Mouse (Mus musculus): Measurements from ENCODE around the gene Gnb2. TPM values are rescaled to one million over a fixed set of nuclear protein-coding genes. Genes with fewer than 3 reads are reported as not detected.

The Gnb2 gene
- polyA plus RNA-seq, 1 experiment from 2014 or later = 319 TPM

- DNase-seq (ENCODE audit: low spot score) (no peak), ATAC-seq (replicated peaks; ENCODE audit: low FRiP score) (no peak)
- H3K9me3 ChIP-seq (ENCODE audit: control insufficient read depth, low read length) = no peaks in the 10 kb centered on the region
- H3K9ac ChIP-seq (ENCODE audit: low read depth, low read length) = no peak overlapping the region
- no peak overlapping the region for H3K27ac ChIP-seq (ENCODE audit: low read depth, low read length)
- H3K4me3 ChIP-seq (ENCODE audit: low read depth, low read length) = no peak overlapping the region
- WGBS = 55% methylated on average over 1 of the region's 1 CpGs
- no peak overlapping the region for H3K4me2 ChIP-seq
- H3K4me1 ChIP-seq (replicated peaks; ENCODE audit: control insufficient read depth, insufficient read depth, low read length) = peaks cover 27% of the 10 kb centered on the region
- H3K27me3 ChIP-seq (replicated peaks; ENCODE audit: control insufficient read depth, insufficient read depth, low read length) = no peaks in the 10 kb centered on the region
- peaks cover 60% of the 10 kb centered on the region for H3K36me3 ChIP-seq (ENCODE audit: control insufficient read depth, insufficient read depth, low read length)
Observed at GRCm38 (mm10) chr5:137527413-137527812, 5.9 kb downstream of the Gnb2 start.

- Histone ChIP-seq H3K4me2 (no peak overlapping the region), H3K27me3 (replicated peaks; ENCODE audit: control insufficient read depth, insufficient read depth, low read length) (no peaks in the 10 kb centered on the region), H3K4me3 (ENCODE audit: low read depth, low read length) (no peak overlapping the region), H3K27ac (ENCODE audit: low read depth, low read length) (peak overlapping the region; percentile 11; the same call in 1 of the 2 replicates), H3K4me1 (replicated peaks; ENCODE audit: control insufficient read depth, insufficient read depth, low read length) (peaks cover 27% of the 10 kb centered on the region), H3K36me3 (ENCODE audit: control insufficient read depth, insufficient read depth, low read length) (peaks cover 67% of the 10 kb centered on the region), H3K9me3 (ENCODE audit: control insufficient read depth, low read length) (no peaks in the 10 kb centered on the region), H3K9ac (ENCODE audit: low read depth, low read length) (no peak overlapping the region)
- DNase-seq (ENCODE audit: low spot score) (peak; percentile 63), ATAC-seq (replicated peaks; ENCODE audit: low FRiP score) (peak; percentile 59)
- 49% methylated on average over 16 of the region's 16 CpGs for WGBS
Observed at GRCm38 (mm10) chr5:137526192-137526936, 6.9 kb downstream of the Gnb2 start.

- ATAC-seq (replicated peaks; ENCODE audit: low FRiP score) (no peak), DNase-seq (ENCODE audit: low spot score) (no peak)
- Histone ChIP-seq H3K27me3 (replicated peaks; ENCODE audit: control insufficient read depth, insufficient read depth, low read length) (no peaks in the 10 kb centered on the region), H3K27ac (ENCODE audit: low read depth, low read length) (peak overlapping the region; percentile 37; the same call in 1 of the 2 replicates), H3K4me2 (no peak overlapping the region), H3K4me3 (ENCODE audit: low read depth, low read length) (no peak overlapping the region), H3K9me3 (ENCODE audit: control insufficient read depth, low read length) (no peaks in the 10 kb centered on the region), H3K9ac (ENCODE audit: low read depth, low read length) (no peak overlapping the region), H3K36me3 (ENCODE audit: control insufficient read depth, insufficient read depth, low read length) (peaks cover 74% of the 10 kb centered on the region), H3K4me1 (replicated peaks; ENCODE audit: control insufficient read depth, insufficient read depth, low read length) (peaks cover 19% of the 10 kb centered on the region)
- WGBS = 80% methylated on average over 16 of the region's 16 CpGs
Observed at GRCm38 (mm10) chr5:137525511-137525910, 7.8 kb downstream of the Gnb2 start.

- ATAC-seq (replicated peaks; ENCODE audit: low FRiP score) (no peak), DNase-seq (ENCODE audit: low spot score) (no peak)
- H3K4me3 ChIP-seq (ENCODE audit: low read depth, low read length) = no peak overlapping the region
- 83% methylated on average over 13 of the region's 13 CpGs for WGBS
- H3K4me2 ChIP-seq = no peak overlapping the region
- H3K9ac ChIP-seq (ENCODE audit: low read depth, low read length) = no peak overlapping the region
- H3K27me3 ChIP-seq (replicated peaks; ENCODE audit: control insufficient read depth, insufficient read depth, low read length) = no peaks in the 10 kb centered on the region
- H3K27ac ChIP-seq (ENCODE audit: low read depth, low read length) = no peak overlapping the region
- H3K36me3 ChIP-seq (ENCODE audit: control insufficient read depth, insufficient read depth, low read length) = peaks cover 77% of the 10 kb centered on the region
- H3K4me1 ChIP-seq (replicated peaks; ENCODE audit: control insufficient read depth, insufficient read depth, low read length) = peaks cover 16% of the 10 kb centered on the region
- H3K9me3 ChIP-seq (ENCODE audit: control insufficient read depth, low read length) = no peaks in the 10 kb centered on the region
Observed at GRCm38 (mm10) chr5:137524671-137525070, 8.6 kb downstream of the Gnb2 start.

- Histone ChIP-seq H3K4me3 (ENCODE audit: low read depth, low read length) (no peak overlapping the region), H3K36me3 (ENCODE audit: control insufficient read depth, insufficient read depth, low read length) (peaks cover 76% of the 10 kb centered on the region), H3K27me3 (replicated peaks; ENCODE audit: control insufficient read depth, insufficient read depth, low read length) (no peaks in the 10 kb centered on the region), H3K4me1 (replicated peaks; ENCODE audit: control insufficient read depth, insufficient read depth, low read length) (peaks cover 16% of the 10 kb centered on the region), H3K9me3 (ENCODE audit: control insufficient read depth, low read length) (no peaks in the 10 kb centered on the region), H3K27ac (ENCODE audit: low read depth, low read length) (no peak overlapping the region), H3K4me2 (no peak overlapping the region), H3K9ac (ENCODE audit: low read depth, low read length) (no peak overlapping the region)
- 83% methylated on average over 8 of the region's 8 CpGs for WGBS
- no peak for ATAC-seq (replicated peaks; ENCODE audit: low FRiP score)
- DNase-seq (ENCODE audit: low spot score) = no peak
Observed at GRCm38 (mm10) chr5:137524251-137524515, 9.1 kb downstream of the Gnb2 start.

GRCm38 (mm10) chr5:137523396-137524250 is 9.7 kb downstream of the Gnb2 start:
- no peak overlapping the region for H3K4me3 ChIP-seq (ENCODE audit: low read depth, low read length)
- peaks cover 74% of the 10 kb centered on the region for H3K36me3 ChIP-seq (ENCODE audit: control insufficient read depth, insufficient read depth, low read length)
- WGBS = 85% methylated on average over 25 of the region's 25 CpGs
- H3K4me2 ChIP-seq = no peak overlapping the region
- no peak for DNase-seq (ENCODE audit: low spot score)
- no peaks in the 10 kb centered on the region for H3K27me3 ChIP-seq (replicated peaks; ENCODE audit: control insufficient read depth, insufficient read depth, low read length)
- ATAC-seq (replicated peaks; ENCODE audit: low FRiP score) = no peak
- H3K9ac ChIP-seq (ENCODE audit: low read depth, low read length) = no peak overlapping the region
- no peak overlapping the region for H3K27ac ChIP-seq (ENCODE audit: low read depth, low read length)
- H3K4me1 ChIP-seq (replicated peaks; ENCODE audit: control insufficient read depth, insufficient read depth, low read length) = peaks cover 16% of the 10 kb centered on the region
- H3K9me3 ChIP-seq (ENCODE audit: control insufficient read depth, low read length) = no peaks in the 10 kb centered on the region

- WGBS = 84% methylated on average over 11 of the region's 11 CpGs
- H3K4me1 ChIP-seq (replicated peaks; ENCODE audit: control insufficient read depth, insufficient read depth, low read length) = peaks cover 14% of the 10 kb centered on the region
- no peak overlapping the region for H3K27ac ChIP-seq (ENCODE audit: low read depth, low read length)
- DNase-seq (ENCODE audit: low spot score) (no peak), ATAC-seq (replicated peaks; ENCODE audit: low FRiP score) (no peak)
- peaks cover 69% of the 10 kb centered on the region for H3K36me3 ChIP-seq (ENCODE audit: control insufficient read depth, insufficient read depth, low read length)
- no peak overlapping the region for H3K4me2 ChIP-seq
- no peak overlapping the region for H3K4me3 ChIP-seq (ENCODE audit: low read depth, low read length)
- H3K9ac ChIP-seq (ENCODE audit: low read depth, low read length) = no peak overlapping the region
- no peaks in the 10 kb centered on the region for H3K9me3 ChIP-seq (ENCODE audit: control insufficient read depth, low read length)
- no peaks in the 10 kb centered on the region for H3K27me3 ChIP-seq (replicated peaks; ENCODE audit: control insufficient read depth, insufficient read depth, low read length)
Observed at GRCm38 (mm10) chr5:137522711-137523110, 10.6 kb downstream of the Gnb2 start.

- Histone ChIP-seq H3K9ac (ENCODE audit: low read depth, low read length) (no peak overlapping the region), H3K36me3 (ENCODE audit: control insufficient read depth, insufficient read depth, low read length) (peaks cover 63% of the 10 kb centered on the region), H3K9me3 (ENCODE audit: control insufficient read depth, low read length) (no peaks in the 10 kb centered on the region), H3K4me1 (replicated peaks; ENCODE audit: control insufficient read depth, insufficient read depth, low read length) (peaks cover 10% of the 10 kb centered on the region; the same call in 1 of the 2 replicates), H3K27me3 (replicated peaks; ENCODE audit: control insufficient read depth, insufficient read depth, low read length) (no peaks in the 10 kb centered on the region), H3K4me3 (ENCODE audit: low read depth, low read length) (no peak overlapping the region), H3K27ac (ENCODE audit: low read depth, low read length) (no peak overlapping the region), H3K4me2 (no peak overlapping the region)
- no peak for DNase-seq (ENCODE audit: low spot score)
- WGBS = 74% methylated on average over 9 of the region's 9 CpGs
- no peak for ATAC-seq (replicated peaks; ENCODE audit: low FRiP score)
Observed at GRCm38 (mm10) chr5:137521861-137522260, 11.4 kb downstream of the Gnb2 start.

Measured in liver, embryonic 11.5 days (tissue).